Mouse (Mus musculus): ENCODE data around the gene Ptpn12. TPM values are rescaled to one million over a fixed set of nuclear protein-coding genes. Genes with fewer than 3 reads are reported as not detected.

The Ptpn12 gene
- polyA plus RNA-seq, 1 experiment from 2014 or later, result 16.3 TPM

GRCm38 (mm10) chr5:20997555-20997954 is 58.2 kb downstream of the Ptpn12 start:
- WGBS, result 76% methylated on average over 6 of the region's 6 CpGs
- no peak overlapping the region for H3K9ac ChIP-seq (ENCODE audit: low read length)

GRCm38 (mm10) chr5:20990062-20990809 is 65.5 kb downstream of the Ptpn12 start:
- peaks cover 45% of the 10 kb centered on the region for H3K36me3 ChIP-seq (ENCODE audit: control insufficient read depth, insufficient read depth)
- no peak overlapping the region for H3K27ac ChIP-seq (ENCODE audit: low read length)
- H3K9ac ChIP-seq (ENCODE audit: low read length), result no peak overlapping the region
- no peak overlapping the region for H3K4me3 ChIP-seq (ENCODE audit: low read length)
- 94% methylated on average over 8 of the region's 8 CpGs for WGBS
- no peaks in the 10 kb centered on the region for H3K9me3 ChIP-seq (replicated peaks; ENCODE audit: control insufficient read depth, low read length)
- ATAC-seq (replicated peaks; ENCODE audit: extremely low read depth, insufficient read depth, low FRiP score), result no peak
- no peaks in the 10 kb centered on the region for H3K4me1 ChIP-seq (ENCODE audit: control insufficient read depth, insufficient read depth, low read length)
- no peak overlapping the region for H3K4me2 ChIP-seq (ENCODE audit: low read depth, low read length)
- H3K27me3 ChIP-seq (ENCODE audit: control insufficient read depth, insufficient read depth, low read length), result no peaks in the 10 kb centered on the region

More at GRCm38 (mm10) chr5:20997555-20997954, 58.2 kb downstream of the Ptpn12 start:
- no peak for ATAC-seq (replicated peaks; ENCODE audit: extremely low read depth, insufficient read depth, low FRiP score)
- Histone ChIP-seq H3K9me3 (replicated peaks; ENCODE audit: control insufficient read depth, low read length) (peaks cover 7% of the 10 kb centered on the region), H3K27me3 (ENCODE audit: control insufficient read depth, insufficient read depth, low read length) (no peaks in the 10 kb centered on the region), H3K4me2 (ENCODE audit: low read depth, low read length) (no peak overlapping the region), H3K36me3 (ENCODE audit: control insufficient read depth, insufficient read depth) (peaks cover 64% of the 10 kb centered on the region), H3K4me1 (ENCODE audit: control insufficient read depth, insufficient read depth, low read length) (no peaks in the 10 kb centered on the region), H3K4me3 (ENCODE audit: low read length) (no peak overlapping the region), H3K27ac (ENCODE audit: low read length) (no peak overlapping the region)

DNA sequence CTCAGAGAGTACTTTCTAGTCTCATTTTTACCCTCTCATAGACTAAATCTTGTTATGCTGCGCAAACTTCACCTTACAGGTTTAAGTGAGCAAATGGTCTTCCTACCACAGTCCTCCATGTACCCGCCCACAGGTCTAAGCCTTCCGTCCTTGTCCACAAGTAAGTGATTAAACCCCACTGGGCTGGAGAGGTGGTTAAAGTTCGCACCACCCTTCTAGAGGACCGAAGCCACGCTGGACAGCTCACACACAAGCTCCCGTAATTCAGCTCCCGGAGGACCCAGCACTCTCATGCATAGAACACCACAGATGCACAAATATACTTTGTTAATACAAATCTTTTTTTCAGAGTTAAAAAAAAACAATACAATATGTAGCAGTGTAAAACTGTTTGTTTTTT is 69.4 kb downstream of the Ptpn12 start:
- no peaks in the 10 kb centered on the region for H3K9me3 ChIP-seq (replicated peaks; ENCODE audit: control insufficient read depth, low read length)
- H3K4me3 ChIP-seq (ENCODE audit: low read length), result no peak overlapping the region
- no peaks in the 10 kb centered on the region for H3K4me1 ChIP-seq (ENCODE audit: control insufficient read depth, insufficient read depth, low read length)
- no peak overlapping the region for H3K4me2 ChIP-seq (ENCODE audit: low read depth, low read length)
- 90% methylated on average over 8 of the region's 8 CpGs for WGBS
- no peaks in the 10 kb centered on the region for H3K27me3 ChIP-seq (ENCODE audit: control insufficient read depth, insufficient read depth, low read length)
- no peak overlapping the region for H3K9ac ChIP-seq (ENCODE audit: low read length)
- peaks cover 37% of the 10 kb centered on the region for H3K36me3 ChIP-seq (ENCODE audit: control insufficient read depth, insufficient read depth)
- no peak for ATAC-seq (replicated peaks; ENCODE audit: extremely low read depth, insufficient read depth, low FRiP score)
- no peak overlapping the region for H3K27ac ChIP-seq (ENCODE audit: low read length)

- H3K4me2 ChIP-seq (ENCODE audit: low read depth, low read length), result no peak overlapping the region
Observed at GRCm38 (mm10) chr5:20983505-20983904, 72.2 kb downstream of the Ptpn12 start.

GRCm38 (mm10) chr5:20974690-20975089 is 81.0 kb downstream of the Ptpn12 start:
- 70% methylated on average over 4 of the region's 4 CpGs for WGBS
- Histone ChIP-seq H3K4me1 (ENCODE audit: control insufficient read depth, insufficient read depth, low read length) (no peaks in the 10 kb centered on the region), H3K9ac (ENCODE audit: low read length) (no peak overlapping the region), H3K4me3 (ENCODE audit: low read length) (no peak overlapping the region), H3K27ac (ENCODE audit: low read length) (no peak overlapping the region), H3K9me3 (replicated peaks; ENCODE audit: control insufficient read depth, low read length) (no peaks in the 10 kb centered on the region), H3K4me2 (ENCODE audit: low read depth, low read length) (no peak overlapping the region), H3K36me3 (ENCODE audit: control insufficient read depth, insufficient read depth) (no peaks in the 10 kb centered on the region), H3K27me3 (ENCODE audit: control insufficient read depth, insufficient read depth, low read length) (no peaks in the 10 kb centered on the region)
- ATAC-seq (replicated peaks; ENCODE audit: extremely low read depth, insufficient read depth, low FRiP score), result no peak

More at GRCm38 (mm10) chr5:20983505-20983904, 72.2 kb downstream of the Ptpn12 start:
- Histone ChIP-seq H3K4me1 (ENCODE audit: control insufficient read depth, insufficient read depth, low read length) (no peaks in the 10 kb centered on the region), H3K9ac (ENCODE audit: low read length) (no peak overlapping the region), H3K36me3 (ENCODE audit: control insufficient read depth, insufficient read depth) (peaks cover 18% of the 10 kb centered on the region), H3K9me3 (replicated peaks; ENCODE audit: control insufficient read depth, low read length) (peaks cover 3% of the 10 kb centered on the region; the same call in 1 of the 2 replicates), H3K4me3 (ENCODE audit: low read length) (no peak overlapping the region), H3K27me3 (ENCODE audit: control insufficient read depth, insufficient read depth, low read length) (no peaks in the 10 kb centered on the region), H3K27ac (ENCODE audit: low read length) (no peak overlapping the region)
- no peak for ATAC-seq (replicated peaks; ENCODE audit: extremely low read depth, insufficient read depth, low FRiP score)

DNA sequence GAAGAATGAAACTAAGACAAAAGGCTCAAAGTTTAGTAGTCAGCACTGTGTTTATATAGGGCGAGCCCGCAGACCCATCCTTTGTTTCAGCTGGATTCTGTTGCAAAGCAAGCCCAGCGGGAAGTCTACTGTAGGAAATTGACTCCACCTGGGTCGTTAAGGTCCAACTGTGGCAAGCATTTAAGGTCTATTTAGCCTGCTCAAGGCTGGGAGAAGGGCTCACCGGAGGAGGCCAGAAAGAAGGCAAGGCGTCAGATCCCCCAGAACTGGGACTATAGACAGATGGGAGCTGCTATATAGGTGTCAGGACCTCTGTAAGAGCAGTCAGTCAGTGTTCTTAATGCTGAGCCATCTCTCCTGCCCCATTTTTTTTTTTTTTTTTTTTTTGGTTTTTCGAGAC is 81.7 kb downstream of the Ptpn12 start:
- Histone ChIP-seq H3K9me3 (replicated peaks; ENCODE audit: control insufficient read depth, low read length) (no peaks in the 10 kb centered on the region), H3K9ac (ENCODE audit: low read length) (no peak overlapping the region), H3K4me3 (ENCODE audit: low read length) (no peak overlapping the region), H3K4me2 (ENCODE audit: low read depth, low read length) (no peak overlapping the region), H3K4me1 (ENCODE audit: control insufficient read depth, insufficient read depth, low read length) (peaks cover under 1% of the 10 kb centered on the region), H3K27ac (ENCODE audit: low read length) (no peak overlapping the region), H3K27me3 (ENCODE audit: control insufficient read depth, insufficient read depth, low read length) (no peaks in the 10 kb centered on the region), H3K36me3 (ENCODE audit: control insufficient read depth, insufficient read depth) (no peaks in the 10 kb centered on the region)
- ATAC-seq (replicated peaks; ENCODE audit: extremely low read depth, insufficient read depth, low FRiP score), result no peak
- 46% methylated on average over 6 of the region's 7 CpGs for WGBS

DNA sequence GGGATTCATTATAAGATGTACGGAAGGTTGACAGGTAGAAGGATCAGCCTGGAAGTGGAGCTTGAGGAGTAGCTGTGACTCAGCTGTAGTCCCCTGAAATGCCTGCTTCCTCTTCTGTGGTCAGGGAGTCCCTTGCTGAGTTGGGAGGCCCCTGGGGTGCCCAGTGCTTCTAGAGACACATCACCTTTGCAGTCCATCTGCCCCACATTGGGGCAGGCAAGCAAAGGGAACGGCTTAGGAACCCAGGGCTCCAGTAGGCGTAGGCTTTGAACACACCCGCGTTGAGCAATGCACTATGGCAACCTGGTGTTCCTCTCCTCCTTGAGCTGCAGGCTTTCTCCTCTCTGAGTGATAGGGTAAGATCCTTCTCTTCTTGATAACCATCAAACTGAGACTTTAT is 82.6 kb downstream of the Ptpn12 start:
- H3K9me3 ChIP-seq (replicated peaks; ENCODE audit: control insufficient read depth, low read length), result no peaks in the 10 kb centered on the region
- no peaks in the 10 kb centered on the region for H3K36me3 ChIP-seq (ENCODE audit: control insufficient read depth, insufficient read depth)
- H3K27ac ChIP-seq (ENCODE audit: low read length), result no peak overlapping the region
- 67% methylated on average over 5 of the region's 5 CpGs for WGBS
- no peak overlapping the region for H3K4me3 ChIP-seq (ENCODE audit: low read length)
- H3K4me1 ChIP-seq (ENCODE audit: control insufficient read depth, insufficient read depth, low read length), result peaks cover 8% of the 10 kb centered on the region
- no peak overlapping the region for H3K9ac ChIP-seq (ENCODE audit: low read length)
- no peak for ATAC-seq (replicated peaks; ENCODE audit: extremely low read depth, insufficient read depth, low FRiP score)
- H3K4me2 ChIP-seq (ENCODE audit: low read depth, low read length), result no peak overlapping the region
- no peaks in the 10 kb centered on the region for H3K27me3 ChIP-seq (ENCODE audit: control insufficient read depth, insufficient read depth, low read length)

- H3K4me1 ChIP-seq (ENCODE audit: control insufficient read depth, insufficient read depth, low read length), result peaks cover 8% of the 10 kb centered on the region
- no peaks in the 10 kb centered on the region for H3K36me3 ChIP-seq (ENCODE audit: control insufficient read depth, insufficient read depth)
- no peak overlapping the region for H3K9ac ChIP-seq (ENCODE audit: low read length)
- H3K4me2 ChIP-seq (ENCODE audit: low read depth, low read length), result no peak overlapping the region
- WGBS, result 54% methylated on average over 9 of the region's 9 CpGs
- H3K4me3 ChIP-seq (ENCODE audit: low read length), result no peak overlapping the region
- H3K27ac ChIP-seq (ENCODE audit: low read length), result peak overlapping the region; percentile 18; the same call in 1 of the 2 replicates
- ATAC-seq (replicated peaks; ENCODE audit: extremely low read depth, insufficient read depth, low FRiP score), result no peak
- no peaks in the 10 kb centered on the region for H3K9me3 ChIP-seq (replicated peaks; ENCODE audit: control insufficient read depth, low read length)
- H3K27me3 ChIP-seq (ENCODE audit: control insufficient read depth, insufficient read depth, low read length), result no peaks in the 10 kb centered on the region
Observed at GRCm38 (mm10) chr5:20968963-20969362, 86.7 kb downstream of the Ptpn12 start.

GRCm38 (mm10) chr5:20968493-20968892 is 87.2 kb downstream of the Ptpn12 start:
- H3K4me3 ChIP-seq (ENCODE audit: low read length), result no peak overlapping the region
- no peaks in the 10 kb centered on the region for H3K9me3 ChIP-seq (replicated peaks; ENCODE audit: control insufficient read depth, low read length)
- no peaks in the 10 kb centered on the region for H3K36me3 ChIP-seq (ENCODE audit: control insufficient read depth, insufficient read depth)
- H3K4me2 ChIP-seq (ENCODE audit: low read depth, low read length), result no peak overlapping the region
- peak overlapping the region; percentile 18 for H3K27ac ChIP-seq (ENCODE audit: low read length)
- WGBS, result 67% methylated on average over 9 of the region's 9 CpGs
- no peak overlapping the region for H3K9ac ChIP-seq (ENCODE audit: low read length)
- H3K4me1 ChIP-seq (ENCODE audit: control insufficient read depth, insufficient read depth, low read length), result peaks cover 8% of the 10 kb centered on the region
- H3K27me3 ChIP-seq (ENCODE audit: control insufficient read depth, insufficient read depth, low read length), result no peaks in the 10 kb centered on the region
- ATAC-seq (replicated peaks; ENCODE audit: extremely low read depth, insufficient read depth, low FRiP score), result no peak
